Mouse (Mus musculus): ENCODE results near the gene Tent4b.
A peak's percentile ranks its signal among the peaks of the same experiment; 100 is the strongest.

Gene Tent4b

GRCm38 (mm10) chr8:88274090-88274489, 75.1 kb downstream of the Tent4b start:
- DNase-seq (ENCODE audit: low read depth, low spot score) = no peak

DNA sequence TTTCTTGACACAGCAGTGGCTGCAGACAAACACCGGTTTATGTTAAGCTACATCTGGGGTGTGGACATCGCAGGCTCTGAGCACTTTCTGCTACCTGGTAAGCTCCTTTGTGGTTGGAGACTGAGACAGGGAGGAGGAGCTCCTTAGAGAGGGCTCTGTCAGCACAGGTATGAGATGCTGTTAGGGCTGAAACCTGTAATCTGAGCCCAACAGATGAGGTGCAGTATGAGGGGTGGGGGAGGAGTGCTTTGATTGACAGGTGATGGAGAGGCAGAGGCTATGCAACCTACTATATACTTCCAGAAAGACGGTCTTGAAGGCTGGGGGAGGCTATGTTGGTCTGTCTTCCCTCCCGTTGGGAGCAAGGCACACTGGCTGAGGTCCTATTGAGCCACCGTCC, 80.2 kb downstream of the Tent4b start:
- no peak for DNase-seq (ENCODE audit: low read depth, low spot score)

- DNase-seq (ENCODE audit: low read depth, low spot score) = peak; percentile 87
Measured at GRCm38 (mm10) chr8:88279670-88280069, 80.7 kb downstream of the Tent4b start.

GRCm38 (mm10) chr8:88280904-88281303, 81.9 kb downstream of the Tent4b start:
- DNase-seq (ENCODE audit: low read depth, low spot score) = peak; percentile 99

DNA sequence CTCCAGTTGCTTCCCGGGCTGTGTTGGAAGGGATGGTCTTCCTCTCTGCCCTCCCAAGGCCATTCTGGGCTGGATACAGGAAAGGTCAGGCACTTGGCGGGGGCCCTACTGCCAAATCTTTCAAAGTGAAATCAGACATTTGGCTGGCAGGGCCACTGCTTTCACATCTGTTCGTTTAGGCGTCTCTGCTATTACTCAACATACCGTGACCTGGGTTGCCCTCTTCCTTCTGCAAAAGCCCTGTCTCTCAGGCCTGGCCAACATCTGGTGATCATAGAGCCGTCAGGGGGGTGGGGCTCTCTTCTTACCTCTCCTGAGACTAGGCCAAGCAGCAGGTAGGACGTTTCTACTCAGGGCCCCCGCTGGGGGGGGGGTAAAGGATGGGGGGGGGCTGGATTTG, 83.7 kb downstream of the Tent4b start:
- DNase-seq (ENCODE audit: low read depth, low spot score) = peak; percentile 99

DNA sequence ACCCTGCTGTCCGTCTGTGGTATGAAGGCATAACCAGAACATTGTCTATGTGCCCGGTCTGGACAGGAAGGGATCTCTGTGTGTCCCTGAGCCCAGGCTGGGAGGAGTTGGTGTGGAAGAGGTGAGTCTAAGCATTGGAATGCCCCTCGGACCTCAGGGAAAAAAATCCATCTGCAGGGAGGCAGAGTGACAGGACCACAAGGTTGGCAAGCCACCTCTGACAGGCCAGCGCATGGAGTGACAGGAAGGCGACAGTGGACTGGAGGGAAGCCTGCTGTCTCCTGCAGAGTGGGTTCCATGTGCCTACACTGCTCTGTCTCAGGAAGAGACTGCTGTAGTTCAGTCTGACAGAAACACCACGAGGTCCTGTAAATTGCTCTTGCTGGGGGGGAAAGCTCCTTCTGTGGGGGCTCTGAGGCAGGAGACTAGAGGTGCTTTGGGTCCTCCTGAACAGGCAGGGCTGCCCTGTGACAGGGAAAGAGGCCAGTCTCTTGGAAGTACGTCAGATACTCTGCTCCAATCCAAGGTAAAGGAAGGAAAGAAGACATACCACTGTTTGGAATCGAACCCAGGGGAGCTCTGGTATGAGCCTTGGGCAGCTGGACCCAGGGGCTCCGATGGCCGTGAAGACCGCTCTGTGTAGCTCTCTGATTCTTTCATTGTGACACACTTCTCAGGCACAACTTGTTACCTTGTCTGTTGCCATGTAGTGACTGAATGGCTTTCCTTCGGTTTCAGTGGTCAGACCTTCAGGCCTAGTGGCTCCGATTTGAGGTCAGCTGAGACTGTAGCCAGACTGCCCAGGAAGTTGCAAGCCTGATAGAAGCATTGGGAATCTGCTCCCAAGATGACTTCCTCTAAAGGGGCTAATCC, 84.5 kb downstream of the Tent4b start:
- peak; percentile 95 for DNase-seq (ENCODE audit: low read depth, low spot score)

DNA sequence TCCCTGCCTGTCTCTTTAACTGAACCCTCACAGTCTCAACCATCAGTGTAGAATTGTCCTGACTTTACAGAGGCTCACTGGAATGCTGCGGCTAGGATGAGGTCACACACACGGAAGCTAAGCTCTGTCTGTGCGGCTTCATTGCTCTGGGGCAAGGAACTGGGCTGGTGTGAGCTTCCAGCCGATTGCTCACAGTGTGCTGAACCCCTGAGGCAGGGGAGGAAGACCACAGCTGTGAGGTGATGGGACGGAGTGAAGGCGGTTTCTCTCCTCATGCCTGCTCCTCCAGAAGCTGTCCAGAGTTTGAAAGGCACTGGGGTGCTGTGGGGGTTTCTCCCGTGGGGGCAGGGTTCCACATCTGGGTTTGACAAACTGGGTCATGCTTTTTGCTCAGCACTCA, 85.7 kb downstream of the Tent4b start:
- peak; percentile 99 for DNase-seq (ENCODE audit: low read depth, low spot score)

GRCm38 (mm10) chr8:88285469-88286356, 86.7 kb downstream of the Tent4b start:
- no peak for DNase-seq (ENCODE audit: low read depth, low spot score)

- DNase-seq (ENCODE audit: low read depth, low spot score) = peak; percentile 57
Measured at GRCm38 (mm10) chr8:88286421-88286960, 87.5 kb downstream of the Tent4b start.

DNA sequence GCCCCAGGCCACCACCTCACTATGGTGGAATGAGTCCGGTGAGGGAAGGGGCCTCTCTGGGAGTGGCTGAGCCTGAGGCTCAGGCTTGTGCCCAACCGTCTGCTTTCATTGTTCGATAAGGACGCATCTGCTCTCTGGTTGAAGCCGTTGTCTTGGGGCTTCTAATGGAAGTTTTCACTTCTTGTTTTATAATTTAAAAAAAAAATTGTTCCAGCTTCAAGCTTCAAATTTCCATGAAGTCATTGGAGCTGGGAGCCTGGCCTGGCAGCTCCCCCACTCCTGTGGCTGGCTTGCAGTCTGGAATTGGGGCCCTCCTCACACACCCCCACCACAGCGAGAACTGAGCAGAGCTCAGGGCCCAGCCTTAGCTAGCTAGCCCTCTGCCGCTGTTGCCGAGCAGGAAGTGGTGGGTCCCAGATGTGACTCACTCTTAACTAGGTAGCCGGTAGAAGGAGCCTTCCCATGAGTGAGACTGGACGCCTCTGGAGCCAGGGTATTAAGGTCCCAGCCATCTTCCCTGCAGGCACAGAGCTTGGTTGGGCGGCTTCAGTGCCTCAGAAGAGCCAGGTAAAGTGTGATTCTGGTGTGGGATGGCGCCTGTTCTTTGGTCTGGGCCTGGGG, 89.7 kb downstream of the Tent4b start:
- DNase-seq (ENCODE audit: low read depth, low spot score) = peak; percentile 86

DNA sequence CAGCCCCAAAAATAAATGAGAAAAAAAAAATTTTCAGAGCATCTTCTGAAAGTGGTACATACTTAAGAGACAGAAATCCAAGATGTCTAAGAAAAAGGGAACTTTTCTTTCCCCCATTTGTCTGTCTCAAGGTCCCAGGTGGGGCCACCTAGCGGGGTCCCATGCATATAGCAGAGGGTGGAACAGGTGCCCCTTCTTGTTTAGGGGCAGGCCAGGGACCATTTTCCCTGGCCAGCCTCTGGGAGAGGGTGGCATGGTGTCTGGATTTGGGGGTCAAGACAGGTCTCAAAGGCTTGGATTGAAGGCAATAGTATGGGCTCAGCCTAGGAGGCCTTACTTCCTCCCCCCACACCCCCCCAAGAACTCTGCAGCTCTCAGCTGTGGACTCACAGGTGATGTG, 90.9 kb downstream of the Tent4b start:
- no peak for DNase-seq (ENCODE audit: low read depth, low spot score)

GRCm38 (mm10) chr8:88290326-88291304, 91.6 kb downstream of the Tent4b start:
- no peak for DNase-seq (ENCODE audit: low read depth, low spot score)

GRCm38 (mm10) chr8:88291305-88291690, 92.3 kb downstream of the Tent4b start:
- no peak for DNase-seq (ENCODE audit: low read depth, low spot score)

DNA sequence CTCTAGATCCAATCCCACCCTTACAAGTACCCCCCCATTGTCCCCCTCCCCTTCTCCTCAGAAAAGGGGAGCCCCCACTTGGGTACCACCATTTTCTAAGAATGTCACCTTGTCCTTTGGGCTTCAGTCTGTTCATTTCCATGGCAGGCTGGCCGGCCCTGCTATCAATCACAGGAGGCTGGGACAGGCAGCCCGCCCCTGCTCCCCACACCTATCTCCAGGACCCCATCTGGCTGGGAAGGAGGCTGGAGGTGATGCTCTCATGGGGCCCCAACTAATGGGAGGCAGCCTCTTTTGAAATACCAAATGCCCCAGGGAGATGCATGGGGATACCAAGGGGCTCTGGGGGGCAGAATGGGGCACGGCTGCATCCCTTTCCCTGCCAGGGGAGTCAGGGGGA, 93.9 kb downstream of the Tent4b start:
- DNase-seq (ENCODE audit: low read depth, low spot score) = no peak

- no peak for DNase-seq (ENCODE audit: low read depth, low spot score)
Measured at GRCm38 (mm10) chr8:88293590-88294356, 94.8 kb downstream of the Tent4b start.

- DNase-seq (ENCODE audit: low read depth, low spot score) = peak; percentile 27
Measured at GRCm38 (mm10) chr8:88294977-88295376, 96.0 kb downstream of the Tent4b start.

- DNase-seq (ENCODE audit: low read depth, low spot score) = peak; percentile 97
Measured at GRCm38 (mm10) chr8:88297976-88298732, 99.1 kb downstream of the Tent4b start.

GRCm38 (mm10) chr8:88298733-88299103, 99.7 kb downstream of the Tent4b start:
- DNase-seq (ENCODE audit: low read depth, low spot score) = no peak

All from 3T3-L1 (cell line).